Mouse (Mus musculus) limb, embryonic 14.5 days (tissue): Measurements from ENCODE around the gene Tiam1. TPM values are rescaled to one million over a fixed set of nuclear protein-coding genes. Genes with fewer than 3 reads are reported as not detected.

Source experiments
- ATAC-seq: fragments of 200-750 bp; cut with Nextera tagmentation; 2 replicates; pipeline ENCODE4 v1.8.0; 2017; ENCODE audit warnings: low read depth, moderate number of reproducible peaks, moderate TSS enrichment; ENCODE audit not compliant: low FRiP score
- DNase-seq: peaks from one replicate; pipeline ENCODE4 v3.0.0-alpha.2; 2015; ENCODE audit warnings: low spot score
- H3K27ac ChIP-seq: fragments of 300-500 bp; sonication (generic); replicated peaks from 2 replicates; pipeline ENCODE4 v1.5.1; 2014; ENCODE audit warnings: low read depth, mild to moderate bottlenecking, low read length, moderate library complexity, mixed read lengths
- H3K27me3 ChIP-seq: fragments of 300-500 bp; sonication (generic); 2 replicates; pipeline ENCODE4 v1.6.1; 2014; ENCODE audit warnings: low read length, mixed read lengths; ENCODE audit not compliant: control insufficient read depth, insufficient read depth
- H3K36me3 ChIP-seq: fragments of 300-500 bp; sonication (generic); 2 replicates; pipeline ENCODE4 v1.6.1; 2014; ENCODE audit warnings: mild to moderate bottlenecking, low read length, moderate library complexity, mixed read lengths; ENCODE audit not compliant: control insufficient read depth, insufficient read depth
- H3K4me1 ChIP-seq: fragments of 300-500 bp; sonication (generic); 2 replicates; pipeline ENCODE4 v1.6.1; 2014; ENCODE audit warnings: antibody characterized with exemption, low read length, mixed read lengths; ENCODE audit not compliant: control insufficient read depth, insufficient read depth
- H3K4me2 ChIP-seq: fragments of 300-500 bp; sonication (generic); replicated peaks from 2 replicates; pipeline ENCODE4 v1.6.1; 2014; ENCODE audit warnings: low read depth, mild to moderate bottlenecking, low read length, moderate library complexity; ENCODE audit not compliant: severe bottlenecking
- H3K4me3 ChIP-seq: fragments of 300-500 bp; sonication (generic); replicated peaks from 2 replicates; pipeline ENCODE4 v1.5.1; 2014; ENCODE audit warnings: low read length
- H3K9ac ChIP-seq: fragments of 300-500 bp; sonication (generic); 2 replicates; pipeline ENCODE4 v1.6.1; 2014; ENCODE audit warnings: mild to moderate bottlenecking, low read depth, low read length, moderate library complexity; ENCODE audit not compliant: severe bottlenecking
- H3K9me3 ChIP-seq: fragments of 300-500 bp; sonication (generic); 2 replicates; pipeline ENCODE4 v1.6.1; 2016; ENCODE audit warnings: low read length; ENCODE audit not compliant: control insufficient read depth
- POLR2A ChIP-seq: fragments of 200-500 bp; IDR thresholded peaks from 2 replicates; pipeline ENCODE4 v1.8.0; 2012; ENCODE audit warnings: inconsistent platforms, mild to moderate bottlenecking, moderate library complexity, borderline replicate concordance; ENCODE audit not compliant: insufficient read depth, insufficient read length; ENCODE audit errors: extremely low read depth
- WGBS: fragments of 180-500 bp; shearing (Covaris S2); extraction: QIAGEN DNeasy Blood & Tissue Kit; methylation state at CpG from one replicate; pipeline ENCODE4 v1.1.7; 2014; 5-methylcytosine and 5-hydroxymethylcytosine counted together
- polyA plus RNA-seq, 2 experiments: library from polyadenylated mRNA; depleted of rRNA in 1 of 2; stranded (reverse) in 1 of 2; unstranded in 1 of 2; fragments of >200 nt; fragmentation: Nextera tagmentation in 1 of 2; extraction: Ambion mirVana in 1 of 2; gene quantifications; 2 replicates each; pipeline versions ENCODE4 v1.2.1 to v1.2.3; 2012 to 2014

The Tiam1 gene
- polyA plus RNA-seq, 2 experiments: 22.4 to 54.9 TPM

- Histone ChIP-seq H3K9ac (no peak overlapping the region), H3K36me3 (peaks cover 9% of the 10 kb centered on the region; the same call in 1 of the 2 replicates), H3K9me3 (no peaks in the 10 kb centered on the region), H3K27ac (no peak overlapping the region), H3K4me2 (no peak overlapping the region), H3K4me3 (no peak overlapping the region), H3K4me1 (peaks cover 29% of the 10 kb centered on the region; the same call in 1 of the 2 replicates), H3K27me3 (no peaks in the 10 kb centered on the region)
- DNase-seq: no peak
- no peak for ATAC-seq
- TF ChIP-seq POLR2A: no peak
- WGBS: 78% methylated on average over 8 of the region's 8 CpGs
These were observed 248.8 kb downstream of the Tiam1 start for GRCm38 (mm10) chr16:89894816-89895215.

GRCm38 (mm10) chr16:89890515-89891189 lies 252.9 kb downstream of the Tiam1 start:
- Histone ChIP-seq H3K9ac (no peak overlapping the region), H3K27ac (no peak overlapping the region), H3K9me3 (no peaks in the 10 kb centered on the region), H3K4me2 (no peak overlapping the region), H3K4me1 (peaks cover 7% of the 10 kb centered on the region; the same call in 1 of the 2 replicates), H3K27me3 (no peaks in the 10 kb centered on the region), H3K36me3 (no peaks in the 10 kb centered on the region), H3K4me3 (no peak overlapping the region)
- DNase-seq (no peak), ATAC-seq (no peak)
- WGBS: 77% methylated on average over 17 of the region's 17 CpGs
- TF ChIP-seq POLR2A: no peak

- DNase-seq (no peak), ATAC-seq (no peak)
- Histone ChIP-seq H3K27ac (no peak overlapping the region), H3K4me1 (peaks cover 8% of the 10 kb centered on the region; the same call in 1 of the 2 replicates), H3K36me3 (no peaks in the 10 kb centered on the region), H3K27me3 (no peaks in the 10 kb centered on the region), H3K4me3 (no peak overlapping the region), H3K4me2 (no peak overlapping the region), H3K9ac (no peak overlapping the region), H3K9me3 (no peaks in the 10 kb centered on the region)
- WGBS: 65% methylated on average over 10 of the region's 10 CpGs
- TF ChIP-seq POLR2A: no peak
These were observed 253.6 kb downstream of the Tiam1 start for GRCm38 (mm10) chr16:89889890-89890462.

- no peak overlapping the region for H3K4me2 ChIP-seq
- H3K27ac ChIP-seq: no peak overlapping the region
- ATAC-seq (no peak), DNase-seq (no peak)
- no peak for TF ChIP-seq POLR2A
- H3K27me3 ChIP-seq: no peaks in the 10 kb centered on the region
- peaks cover 8% of the 10 kb centered on the region for H3K36me3 ChIP-seq
- H3K9me3 ChIP-seq: no peaks in the 10 kb centered on the region
- no peak overlapping the region for H3K4me3 ChIP-seq
- peaks cover 22% of the 10 kb centered on the region for H3K4me1 ChIP-seq
- no peak overlapping the region for H3K9ac ChIP-seq
These were observed 257.0 kb downstream of the Tiam1 start for GRCm38 (mm10) chr16:89886561-89886960.

- H3K9ac ChIP-seq: no peak overlapping the region
- WGBS: 57% methylated on average over 9 of the region's 9 CpGs
- DNase-seq (no peak), ATAC-seq (no peak)
- TF ChIP-seq POLR2A: no peak
- peaks cover 8% of the 10 kb centered on the region for H3K36me3 ChIP-seq
- H3K9me3 ChIP-seq: no peaks in the 10 kb centered on the region
- no peak overlapping the region for H3K27ac ChIP-seq
- H3K4me2 ChIP-seq: no peak overlapping the region
- no peak overlapping the region for H3K4me3 ChIP-seq
- peaks cover 22% of the 10 kb centered on the region for H3K4me1 ChIP-seq
- H3K27me3 ChIP-seq: no peaks in the 10 kb centered on the region
These were observed 257.9 kb downstream of the Tiam1 start for GRCm38 (mm10) chr16:89885661-89886060.
